Mouse (Mus musculus) adrenal gland, adult 10 weeks (tissue): ENCODE measurements around the gene Olfr514. TPM values are rescaled to one million over a fixed set of nuclear protein-coding genes. Genes with fewer than 3 reads are reported as not detected.

ENCODE experiments used
- polyA plus RNA-seq: library from polyadenylated mRNA; stranded (reverse); fragments of 350-450 nt; fragmentation: Illumina TruSeq; extraction: RNeasy Lipid Tissue Mini Kit (QIAGEN cat#74804); gene quantifications from one replicate; pipeline ENCODE4 v1.2.3, GENCODE M21; 2014; ENCODE audit warnings: low read depth, low replicate concordance

Gene Olfr514
- not detected for polyA plus RNA-seq

DNA sequence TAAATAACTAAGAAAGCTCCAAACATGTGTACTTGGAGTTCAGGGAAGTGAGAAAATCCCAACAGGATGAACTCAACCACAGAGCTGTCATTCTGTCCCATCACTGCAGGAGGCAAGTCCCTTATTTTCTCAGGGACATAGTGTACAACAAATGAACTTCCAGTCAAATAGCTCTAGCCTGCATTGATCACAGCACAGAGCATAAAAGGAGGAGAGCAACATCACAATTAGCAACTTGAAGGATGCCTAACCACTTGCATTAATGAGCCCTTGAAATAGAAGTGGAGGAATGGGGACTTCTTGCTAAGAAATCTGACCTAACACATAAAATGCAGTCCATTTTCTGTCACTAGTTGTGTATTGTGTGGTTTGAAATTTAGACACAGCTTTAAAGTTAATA lies at the start of gene Olfr514:
Gene Olfr514, minus strand, starts transcription at position 101 of the 400 bp plus-strand sequence.

DNA sequence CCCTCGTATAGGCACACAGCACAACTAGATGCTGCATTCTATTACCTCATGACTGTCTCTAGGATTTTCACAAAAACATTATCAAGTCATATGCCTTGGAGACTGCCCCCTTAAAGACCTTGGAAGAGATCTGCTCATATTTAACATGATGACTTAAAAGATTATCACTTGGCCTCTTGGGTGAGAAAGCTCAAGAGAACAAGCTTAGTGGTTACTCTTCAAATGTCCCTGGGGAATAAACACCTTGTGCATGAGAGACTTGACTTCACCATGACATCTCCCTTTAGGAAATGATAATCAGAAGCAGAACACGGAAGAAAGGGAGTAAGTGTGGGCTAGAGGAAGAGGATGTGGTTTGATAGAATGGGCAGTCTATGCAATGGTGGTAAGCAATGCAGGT lies 46.5 kb upstream of the Olfr514 start, which contains the start of gene Olfr517:
Gene Olfr517, minus strand, starts transcription at position 101 of the 400 bp plus-strand sequence.

DNA sequence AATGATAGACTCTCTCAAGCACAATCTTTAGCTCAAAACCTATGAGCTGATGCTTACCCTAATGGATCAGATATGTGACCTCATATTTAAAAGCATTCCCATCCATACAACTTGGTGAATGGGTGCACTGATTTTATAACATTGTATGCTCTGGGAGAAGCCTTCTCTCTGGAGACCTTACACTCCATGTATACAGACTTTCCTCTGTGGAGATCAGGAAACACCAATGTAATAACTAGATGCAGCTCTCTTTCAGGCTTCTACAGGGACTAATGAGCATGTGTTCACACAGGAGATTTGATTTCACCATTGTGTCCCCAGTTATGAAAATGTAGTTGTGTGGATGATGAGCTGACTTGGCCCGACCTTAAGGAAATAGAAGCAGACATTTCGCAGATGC lies 24.6 kb upstream of the Olfr514 start, which contains the start of gene Olfr516:
Gene Olfr516, minus strand, starts transcription at position 101 of the 400 bp plus-strand sequence.

Other genes with a start within 250 kb of the Olfr514 start
- gene Olfr506, start 215.2 kb downstream of the Olfr514 start, polyA plus RNA-seq = not detected
- gene Olfr507, start 204.2 kb downstream of the Olfr514 start, polyA plus RNA-seq = not detected
- not detected for gene Olfr508, start 196.0 kb downstream of the Olfr514 start, polyA plus RNA-seq
- gene Olfr509, start 174.1 kb downstream of the Olfr514 start, polyA plus RNA-seq = not detected
- gene Olfr510, start 159.6 kb downstream of the Olfr514 start, polyA plus RNA-seq = not detected
- not detected for gene Olfr512, start 112.7 kb downstream of the Olfr514 start, polyA plus RNA-seq
- not detected for gene Olfr513, start 75.0 kb downstream of the Olfr514 start, polyA plus RNA-seq
- not detected for gene Olfr516, start 24.5 kb upstream of the Olfr514 start, polyA plus RNA-seq
- gene Olfr517, start 46.4 kb upstream of the Olfr514 start, polyA plus RNA-seq = not detected
- gene Olfr518, start 59.0 kb upstream of the Olfr514 start, polyA plus RNA-seq = not detected
- gene Olfr519, start 68.4 kb upstream of the Olfr514 start, polyA plus RNA-seq = not detected
- 0.64 TPM for gene Nlrp10, start 104.2 kb upstream of the Olfr514 start, polyA plus RNA-seq
- gene Eif3f, start 108.4 kb upstream of the Olfr514 start, polyA plus RNA-seq = 44.1 TPM
- gene Tub, start 124.3 kb upstream of the Olfr514 start, polyA plus RNA-seq = 22.8 TPM